Mouse (Mus musculus): Measurements from ENCODE around the gene Psma6. TPM values are rescaled to one million over a fixed set of nuclear protein-coding genes. Genes with fewer than 3 reads are reported as not detected.

The Psma6 gene
- polyA plus RNA-seq, 1 experiment: 41.7 TPM

GRCm38 (mm10) chr12:55445583-55445982 lies 61.6 kb downstream of the Psma6 start:
- 52% methylated on average over 4 of the region's 4 CpGs for WGBS
- DNase-seq: no peak
- TF ChIP-seq CTCF (IDR thresholded peaks at IDR 0.05; ENCODE audit: insufficient read depth, low read length): no peak
- TF ChIP-seq POLR2A (IDR thresholded peaks at IDR 0.05; ENCODE audit: borderline replicate concordance, extremely low read depth, low read depth, low read length): no peak
- H3K4me1 ChIP-seq (ENCODE audit: control insufficient read depth, insufficient read depth, low read length): peaks cover 38% of the 10 kb centered on the region
- no peak overlapping the region for H3K4me3 ChIP-seq (replicated peaks; ENCODE audit: extremely low read depth, low read depth, low read length)

- 73% methylated on average over 4 of the region's 4 CpGs for WGBS
- DNase-seq: no peak
- TF ChIP-seq POLR2A (IDR thresholded peaks at IDR 0.05; ENCODE audit: borderline replicate concordance, extremely low read depth, low read depth, low read length) (no peak), CTCF (IDR thresholded peaks at IDR 0.05; ENCODE audit: insufficient read depth, low read length) (no peak)
- no peak overlapping the region for H3K4me3 ChIP-seq (replicated peaks; ENCODE audit: extremely low read depth, low read depth, low read length)
- peaks cover 40% of the 10 kb centered on the region for H3K4me1 ChIP-seq (ENCODE audit: control insufficient read depth, insufficient read depth, low read length)
Measured at GRCm38 (mm10) chr12:55446366-55446745, 62.3 kb downstream of the Psma6 start.

- Histone ChIP-seq H3K4me1 (ENCODE audit: control insufficient read depth, insufficient read depth, low read length) (peaks cover 40% of the 10 kb centered on the region), H3K4me3 (replicated peaks; ENCODE audit: extremely low read depth, low read depth, low read length) (no peak overlapping the region)
- 3% methylated on average over 13 of the region's 13 CpGs for WGBS
- TF ChIP-seq POLR2A (IDR thresholded peaks at IDR 0.05; ENCODE audit: borderline replicate concordance, extremely low read depth, low read depth, low read length): peak; percentile 74
- no peak for TF ChIP-seq CTCF (IDR thresholded peaks at IDR 0.05; ENCODE audit: insufficient read depth, low read length)
- peak; percentile 63 for DNase-seq
Measured at GRCm38 (mm10) chr12:55446746-55447395, 62.8 kb downstream of the Psma6 start.

GRCm38 (mm10) chr12:55447396-55447760 lies 63.4 kb downstream of the Psma6 start:
- WGBS: 58% methylated on average over 11 of the region's 11 CpGs
- Histone ChIP-seq H3K4me1 (ENCODE audit: control insufficient read depth, insufficient read depth, low read length) (peaks cover 40% of the 10 kb centered on the region), H3K4me3 (replicated peaks; ENCODE audit: extremely low read depth, low read depth, low read length) (no peak overlapping the region)
- DNase-seq: no peak
- no peak for TF ChIP-seq POLR2A (IDR thresholded peaks at IDR 0.05; ENCODE audit: borderline replicate concordance, extremely low read depth, low read depth, low read length)
- no peak for TF ChIP-seq CTCF (IDR thresholded peaks at IDR 0.05; ENCODE audit: insufficient read depth, low read length)

- Histone ChIP-seq H3K4me1 (ENCODE audit: control insufficient read depth, insufficient read depth, low read length) (peaks cover 32% of the 10 kb centered on the region), H3K4me3 (replicated peaks; ENCODE audit: extremely low read depth, low read depth, low read length) (no peak overlapping the region)
- WGBS: 77% methylated on average over 2 of the region's 2 CpGs
- TF ChIP-seq CTCF (IDR thresholded peaks at IDR 0.05; ENCODE audit: insufficient read depth, low read length) (no peak), POLR2A (IDR thresholded peaks at IDR 0.05; ENCODE audit: borderline replicate concordance, extremely low read depth, low read depth, low read length) (no peak)
- no peak for DNase-seq
Measured at GRCm38 (mm10) chr12:55448457-55448856, 64.4 kb downstream of the Psma6 start.

- 95% methylated on average over 2 of the region's 2 CpGs for WGBS
- TF ChIP-seq CTCF (IDR thresholded peaks at IDR 0.05; ENCODE audit: insufficient read depth, low read length) (no peak), POLR2A (IDR thresholded peaks at IDR 0.05; ENCODE audit: borderline replicate concordance, extremely low read depth, low read depth, low read length) (no peak)
- no peak for DNase-seq
- Histone ChIP-seq H3K4me3 (replicated peaks; ENCODE audit: extremely low read depth, low read depth, low read length) (no peak overlapping the region), H3K4me1 (ENCODE audit: control insufficient read depth, insufficient read depth, low read length) (peaks cover 26% of the 10 kb centered on the region)
Measured at GRCm38 (mm10) chr12:55449048-55449447, 65.0 kb downstream of the Psma6 start.

- Histone ChIP-seq H3K4me1 (ENCODE audit: control insufficient read depth, insufficient read depth, low read length) (peaks cover 26% of the 10 kb centered on the region), H3K4me3 (replicated peaks; ENCODE audit: extremely low read depth, low read depth, low read length) (peak overlapping the region; percentile 25)
- WGBS: 23% methylated on average over 16 of the region's 16 CpGs
- TF ChIP-seq POLR2A (IDR thresholded peaks at IDR 0.05; ENCODE audit: borderline replicate concordance, extremely low read depth, low read depth, low read length): no peak
- DNase-seq: no peak
Measured at GRCm38 (mm10) chr12:55450421-55450820, 66.4 kb downstream of the Psma6 start.

GRCm38 (mm10) chr12:55452839-55453238 lies 68.8 kb downstream of the Psma6 start:
- TF ChIP-seq CTCF (IDR thresholded peaks at IDR 0.05; ENCODE audit: insufficient read depth, low read length): no peak
- no peak for TF ChIP-seq POLR2A (IDR thresholded peaks at IDR 0.05; ENCODE audit: borderline replicate concordance, extremely low read depth, low read depth, low read length)
- WGBS: 34% methylated on average over 5 of the region's 5 CpGs
- Histone ChIP-seq H3K4me1 (ENCODE audit: control insufficient read depth, insufficient read depth, low read length) (peaks cover 9% of the 10 kb centered on the region), H3K4me3 (replicated peaks; ENCODE audit: extremely low read depth, low read depth, low read length) (no peak overlapping the region)
- no peak for DNase-seq

- Histone ChIP-seq H3K4me3 (replicated peaks; ENCODE audit: extremely low read depth, low read depth, low read length) (no peak overlapping the region), H3K4me1 (ENCODE audit: control insufficient read depth, insufficient read depth, low read length) (peaks cover 9% of the 10 kb centered on the region)
- no peak for DNase-seq
- TF ChIP-seq POLR2A (IDR thresholded peaks at IDR 0.05; ENCODE audit: borderline replicate concordance, extremely low read depth, low read depth, low read length) (no peak), CTCF (IDR thresholded peaks at IDR 0.05; ENCODE audit: insufficient read depth, low read length) (no peak)
- WGBS: 69% methylated on average over 4 of the region's 4 CpGs
Measured at GRCm38 (mm10) chr12:55453924-55454323, 69.9 kb downstream of the Psma6 start.

- Histone ChIP-seq H3K4me3 (replicated peaks; ENCODE audit: extremely low read depth, low read depth, low read length) (no peak overlapping the region), H3K4me1 (ENCODE audit: control insufficient read depth, insufficient read depth, low read length) (peaks cover 6% of the 10 kb centered on the region)
- TF ChIP-seq POLR2A (IDR thresholded peaks at IDR 0.05; ENCODE audit: borderline replicate concordance, extremely low read depth, low read depth, low read length) (no peak), CTCF (IDR thresholded peaks at IDR 0.05; ENCODE audit: insufficient read depth, low read length) (no peak)
- DNase-seq: no peak
- 79% methylated on average over 10 of the region's 10 CpGs for WGBS
Measured at GRCm38 (mm10) chr12:55455206-55455605, 71.2 kb downstream of the Psma6 start.

Measured in lung, adult 2 months (tissue).